Mouse (Mus musculus) cerebellum, adult 8-10 months (tissue): ENCODE results near the gene Il17rc.

Source experiments
- DNase-seq: peaks from one replicate; pipeline ENCODE4 v3.0.0; 2022

Gene Il17rc

GRCm38 (mm10) chr6:113501388-113502084, 30.3 kb downstream of the Il17rc start, which contains the start of gene Prrt3:
Gene Prrt3 (minus strand): TSS chr6:113501931.
- DNase-seq, result peak; percentile 79

GRCm38 (mm10) chr6:113502801-113503200, 31.6 kb downstream of the Il17rc start:
- DNase-seq, result no peak

- DNase-seq, result no peak
These were observed 34.5 kb downstream of the Il17rc start for GRCm38 (mm10) chr6:113505689-113506088.

- DNase-seq, result no peak
These were observed 35.9 kb downstream of the Il17rc start for GRCm38 (mm10) chr6:113507130-113507529.

GRCm38 (mm10) chr6:113508272-113508946, 37.2 kb downstream of the Il17rc start:
- DNase-seq, result no peak

GRCm38 (mm10) chr6:113508947-113509280, 37.7 kb downstream of the Il17rc start:
- peak; percentile 68 for DNase-seq

GRCm38 (mm10) chr6:113513944-113514343, 42.7 kb downstream of the Il17rc start:
- no peak for DNase-seq

- DNase-seq, result no peak
These were observed 43.4 kb downstream of the Il17rc start for GRCm38 (mm10) chr6:113514600-113514999.

GRCm38 (mm10) chr6:113517434-113518080, 46.3 kb downstream of the Il17rc start:
- DNase-seq, result no peak

GRCm38 (mm10) chr6:113522310-113522709, 51.1 kb downstream of the Il17rc start:
- no peak for DNase-seq

- no peak for DNase-seq
These were observed 52.2 kb downstream of the Il17rc start for GRCm38 (mm10) chr6:113523420-113523819.

- peak; percentile 92 for DNase-seq
These were observed 60.0 kb downstream of the Il17rc start, which contains the start of the genes Emc3 and Fancd2 for GRCm38 (mm10) chr6:113530932-113531839. Gene Emc3 (minus strand): TSS chr6:113531652. Gene Fancd2 (plus strand): TSS chr6:113531682.

GRCm38 (mm10) chr6:113531840-113532404, 60.7 kb downstream of the Il17rc start:
- no peak for DNase-seq
